Mouse (Mus musculus): ENCODE data around the gene Btnl6. TPM values are rescaled to one million over a fixed set of nuclear protein-coding genes. Genes with fewer than 3 reads are reported as not detected.

The Btnl6 gene
- polyA plus RNA-seq (2015; fragmentation: Nextera tagmentation; extraction: Ambion mirVana) = not detected in 2 replicates

DNA sequence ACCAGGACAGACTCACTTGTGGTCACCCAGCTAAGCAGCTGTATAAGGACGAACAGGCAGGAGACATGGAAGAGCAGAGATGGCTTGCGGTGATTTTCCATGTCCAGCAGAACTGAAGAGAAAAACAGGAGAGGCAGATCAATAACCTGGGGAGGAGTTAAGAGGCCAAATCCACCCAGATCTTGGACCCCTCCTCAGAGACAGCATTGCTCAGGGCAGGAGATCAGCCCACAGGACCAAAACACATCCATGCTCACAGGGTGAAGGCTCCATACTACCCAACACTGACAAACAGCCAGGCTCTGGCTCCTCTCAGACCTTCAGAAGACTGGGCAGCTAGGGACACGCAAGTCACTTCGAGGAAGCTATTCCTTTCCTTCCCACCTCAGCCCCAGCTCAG is at the start of gene Btnl6:
Gene Btnl6, minus strand, starts transcription at position 101 of the 400 bp plus-strand sequence.
- Histone ChIP-seq H3K4me1 (no peaks in the 10 kb centered on the region), H3K9me3 (replicated peaks) (no peaks in the 10 kb centered on the region), H3K36me3 (no peaks in the 10 kb centered on the region), H3K27ac (no peak within 1 kb of the TSS), H3K4me3 (replicated peaks) (no peak within 1 kb of the TSS), H3K27me3 (no peaks in the 10 kb centered on the region), H3K4me2 (no peak within 1 kb of the TSS), H3K9ac (no peak within 1 kb of the TSS)
- 89% methylated on average over 4 of the region's 4 CpGs for WGBS
- no peak for ATAC-seq (replicated peaks; ENCODE audit: low FRiP score)

DNA sequence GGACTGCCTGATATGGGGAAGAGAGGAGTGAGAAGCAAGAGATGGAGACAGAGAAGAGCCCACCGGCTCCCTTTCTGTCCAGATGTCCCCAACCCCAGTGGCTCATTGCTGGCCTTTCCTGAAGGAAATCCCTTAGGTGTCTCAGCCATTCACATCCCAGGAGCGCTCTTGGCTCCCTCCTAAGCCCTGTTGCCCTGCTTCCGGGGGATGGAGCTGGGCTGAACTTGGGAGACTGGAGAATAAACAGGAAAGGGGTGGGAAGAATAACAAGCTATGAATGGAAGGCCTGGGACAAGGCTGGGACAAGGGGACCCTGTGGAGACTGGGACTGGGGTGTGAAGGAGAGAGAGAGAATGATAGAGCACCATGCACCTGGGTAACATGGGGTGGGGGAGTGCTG is 47.6 kb upstream of the Btnl6 start:
- Histone ChIP-seq H3K27me3 (no peaks in the 10 kb centered on the region), H3K36me3 (no peaks in the 10 kb centered on the region), H3K9ac (peak overlapping the region; percentile 18; the same call in 1 of the 2 replicates), H3K27ac (peak overlapping the region; percentile 88), H3K4me1 (peaks cover 27% of the 10 kb centered on the region), H3K4me2 (peak overlapping the region; percentile 49), H3K4me3 (replicated peaks) (peak overlapping the region; percentile 29), H3K9me3 (replicated peaks) (no peaks in the 10 kb centered on the region)
- 30% methylated on average over 3 of the region's 3 CpGs for WGBS
- ATAC-seq (replicated peaks; ENCODE audit: low FRiP score) = peak; percentile 64

- H3K27ac ChIP-seq = peak within 1 kb of the TSS; percentile 88
- ATAC-seq (replicated peaks; ENCODE audit: low FRiP score) = peak; percentile 59
- H3K4me3 ChIP-seq (replicated peaks) = peak within 1 kb of the TSS; percentile 29
- peak within 1 kb of the TSS; percentile 18; the same call in 1 of the 2 replicates for H3K9ac ChIP-seq
- no peaks in the 10 kb centered on the region for H3K9me3 ChIP-seq (replicated peaks)
- H3K27me3 ChIP-seq = no peaks in the 10 kb centered on the region
- H3K4me2 ChIP-seq = peak within 1 kb of the TSS; percentile 49
- peaks cover 27% of the 10 kb centered on the region for H3K4me1 ChIP-seq
- 6% methylated on average over 6 of the region's 6 CpGs for WGBS
- H3K36me3 ChIP-seq = no peaks in the 10 kb centered on the region
Measured at GRCm38 (mm10) chr17:34564003-34564421, 46.9 kb upstream of the Btnl6 start, which contains the start of gene Notch4. Gene Notch4 (plus strand): TSS chr17:34564268.

DNA sequence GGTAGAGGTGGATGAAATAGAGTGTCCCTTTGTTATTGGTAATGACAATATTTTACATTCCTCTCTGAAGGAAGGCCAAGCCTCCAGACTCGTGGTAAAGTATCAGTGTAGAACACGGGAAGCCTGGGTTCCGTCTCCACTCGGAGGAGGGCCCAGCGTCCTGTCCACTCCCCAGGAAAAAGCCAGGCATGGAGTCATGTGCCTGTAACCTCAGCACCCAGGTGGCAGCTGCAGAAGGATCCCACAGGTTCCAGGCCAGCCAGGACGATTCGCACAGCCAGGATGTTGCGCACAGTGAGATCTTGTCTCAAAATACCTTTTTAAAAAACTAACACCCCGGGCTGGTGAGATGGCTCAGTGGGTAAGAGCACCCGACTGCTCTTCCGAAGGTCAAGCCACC is 46.2 kb upstream of the Btnl6 start:
- no peak for ATAC-seq (replicated peaks; ENCODE audit: low FRiP score)
- Histone ChIP-seq H3K9ac (no peak overlapping the region), H3K36me3 (no peaks in the 10 kb centered on the region), H3K4me1 (peaks cover 27% of the 10 kb centered on the region), H3K9me3 (replicated peaks) (no peaks in the 10 kb centered on the region), H3K27ac (no peak overlapping the region), H3K27me3 (no peaks in the 10 kb centered on the region), H3K4me3 (replicated peaks) (no peak overlapping the region), H3K4me2 (no peak overlapping the region)
- 60% methylated on average over 11 of the region's 11 CpGs for WGBS

DNA sequence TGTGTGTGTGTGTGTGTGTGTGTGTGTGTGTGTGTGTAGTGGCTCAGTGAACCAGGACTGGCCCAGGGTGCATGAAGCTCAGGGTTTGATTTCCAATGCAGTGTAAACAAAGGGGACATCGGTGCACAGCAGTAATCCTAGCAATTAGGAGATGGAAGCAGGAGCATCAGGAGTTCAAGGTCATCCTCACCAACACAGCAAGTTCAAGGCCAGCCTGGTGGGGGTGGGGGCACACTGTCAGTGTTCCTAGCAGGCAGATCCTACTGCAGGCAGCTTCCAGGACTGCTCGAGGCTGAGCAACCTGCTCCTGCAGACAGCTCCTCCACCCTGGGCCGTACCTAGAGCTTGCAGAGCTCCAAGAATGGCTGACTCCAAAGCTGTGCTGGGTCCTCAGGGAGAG is 45.4 kb upstream of the Btnl6 start:
- no peaks in the 10 kb centered on the region for H3K9me3 ChIP-seq (replicated peaks)
- no peaks in the 10 kb centered on the region for H3K27me3 ChIP-seq
- H3K36me3 ChIP-seq = no peaks in the 10 kb centered on the region
- H3K9ac ChIP-seq = no peak overlapping the region
- no peak for ATAC-seq (replicated peaks; ENCODE audit: low FRiP score)
- H3K4me3 ChIP-seq (replicated peaks) = no peak overlapping the region
- WGBS = 60% methylated on average over 3 of the region's 3 CpGs
- H3K4me1 ChIP-seq = peaks cover 27% of the 10 kb centered on the region
- H3K4me2 ChIP-seq = no peak overlapping the region
- no peak overlapping the region for H3K27ac ChIP-seq

DNA sequence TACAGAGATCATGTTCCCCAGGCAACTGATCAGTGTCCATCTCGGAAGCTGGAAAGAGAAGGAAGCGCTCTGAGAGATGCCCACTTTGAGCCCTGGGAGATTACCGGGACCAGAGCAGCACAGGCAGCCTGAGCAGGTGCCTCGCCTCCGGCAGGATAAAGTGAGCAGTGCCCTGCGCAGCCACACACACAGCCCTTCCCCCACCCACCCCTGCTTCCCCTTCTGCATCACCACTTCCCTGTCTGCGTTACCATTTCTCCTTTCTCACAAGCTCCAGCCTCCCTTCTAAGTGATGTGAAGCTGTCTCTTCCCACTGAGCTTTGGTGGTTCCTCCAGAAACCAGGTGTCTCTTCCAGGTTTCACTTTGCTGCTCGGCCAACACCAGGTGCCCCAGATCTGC is 44.0 kb upstream of the Btnl6 start:
- no peak overlapping the region for H3K4me3 ChIP-seq (replicated peaks)

GRCm38 (mm10) chr17:34560438-34560837 is 43.3 kb upstream of the Btnl6 start:
- WGBS = 93% methylated on average over 6 of the region's 6 CpGs
- Histone ChIP-seq H3K27ac (no peak overlapping the region), H3K4me1 (peaks cover 22% of the 10 kb centered on the region), H3K9me3 (replicated peaks) (no peaks in the 10 kb centered on the region), H3K36me3 (no peaks in the 10 kb centered on the region), H3K4me2 (0 out of 2 replicates have a peak overlapping the region, but pooled peaks have one; percentile 19), H3K4me3 (replicated peaks) (no peak overlapping the region), H3K27me3 (no peaks in the 10 kb centered on the region), H3K9ac (no peak overlapping the region)
- no peak for ATAC-seq (replicated peaks; ENCODE audit: low FRiP score)

More for the DNA sequence above, 44.0 kb upstream of the Btnl6 start:
- H3K27ac ChIP-seq = peak overlapping the region; percentile 48
- H3K9ac ChIP-seq = no peak overlapping the region
- 0 out of 2 replicates have a peak overlapping the region, but pooled peaks have one; percentile 19 for H3K4me2 ChIP-seq
- no peak for ATAC-seq (replicated peaks; ENCODE audit: low FRiP score)
- H3K4me1 ChIP-seq = peaks cover 23% of the 10 kb centered on the region
- no peaks in the 10 kb centered on the region for H3K27me3 ChIP-seq
- H3K36me3 ChIP-seq = no peaks in the 10 kb centered on the region
- no peaks in the 10 kb centered on the region for H3K9me3 ChIP-seq (replicated peaks)
- 51% methylated on average over 8 of the region's 8 CpGs for WGBS

DNA sequence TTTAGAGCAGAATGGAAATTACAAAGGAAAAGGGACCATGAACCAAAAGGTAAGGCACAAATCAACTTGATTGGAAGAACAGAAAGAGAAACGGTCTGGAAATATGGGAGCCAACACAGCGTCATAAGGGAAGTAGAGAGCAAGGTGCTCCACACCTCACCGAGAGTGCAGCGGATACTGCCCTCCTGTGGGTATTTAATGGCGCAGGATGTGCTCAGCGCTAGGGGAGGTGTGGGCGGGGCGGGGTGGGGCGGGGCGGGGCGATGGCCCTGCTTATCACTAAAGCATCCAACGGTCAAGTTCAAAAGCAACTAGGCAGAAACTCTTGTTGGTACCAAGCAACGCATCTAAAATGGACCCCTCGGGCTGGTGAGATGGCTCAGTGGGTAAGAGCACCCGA is 42.7 kb upstream of the Btnl6 start:
- no peak for ATAC-seq (replicated peaks; ENCODE audit: low FRiP score)
- Histone ChIP-seq H3K9ac (no peak overlapping the region), H3K9me3 (replicated peaks) (no peaks in the 10 kb centered on the region), H3K27ac (no peak overlapping the region), H3K27me3 (no peaks in the 10 kb centered on the region), H3K4me1 (peaks cover 16% of the 10 kb centered on the region), H3K36me3 (no peaks in the 10 kb centered on the region), H3K4me2 (no peak overlapping the region), H3K4me3 (replicated peaks) (no peak overlapping the region)
- 27% methylated on average over 15 of the region's 15 CpGs for WGBS

- WGBS = 87% methylated on average over 7 of the region's 7 CpGs
- ATAC-seq (replicated peaks; ENCODE audit: low FRiP score) = no peak
- no peaks in the 10 kb centered on the region for H3K27me3 ChIP-seq
Measured at GRCm38 (mm10) chr17:34559116-34559515, 42.0 kb upstream of the Btnl6 start.

GRCm38 (mm10) chr17:34557411-34557810 is 40.3 kb upstream of the Btnl6 start:
- Histone ChIP-seq H3K27ac (peak overlapping the region; percentile 30; the same call in 1 of the 2 replicates), H3K36me3 (no peaks in the 10 kb centered on the region), H3K4me2 (no peak overlapping the region), H3K27me3 (no peaks in the 10 kb centered on the region), H3K9ac (no peak overlapping the region), H3K4me1 (peaks cover 4% of the 10 kb centered on the region; the same call in 1 of the 2 replicates), H3K4me3 (replicated peaks) (no peak overlapping the region), H3K9me3 (replicated peaks) (no peaks in the 10 kb centered on the region)
- no peak for ATAC-seq (replicated peaks; ENCODE audit: low FRiP score)
- 38% methylated on average over 11 of the region's 11 CpGs for WGBS

More at GRCm38 (mm10) chr17:34559116-34559515, 42.0 kb upstream of the Btnl6 start:
- Histone ChIP-seq H3K27ac (no peak overlapping the region), H3K9ac (no peak overlapping the region), H3K4me1 (peaks cover 9% of the 10 kb centered on the region), H3K4me2 (no peak overlapping the region), H3K9me3 (replicated peaks) (no peaks in the 10 kb centered on the region), H3K36me3 (no peaks in the 10 kb centered on the region), H3K4me3 (replicated peaks) (no peak overlapping the region)

DNA sequence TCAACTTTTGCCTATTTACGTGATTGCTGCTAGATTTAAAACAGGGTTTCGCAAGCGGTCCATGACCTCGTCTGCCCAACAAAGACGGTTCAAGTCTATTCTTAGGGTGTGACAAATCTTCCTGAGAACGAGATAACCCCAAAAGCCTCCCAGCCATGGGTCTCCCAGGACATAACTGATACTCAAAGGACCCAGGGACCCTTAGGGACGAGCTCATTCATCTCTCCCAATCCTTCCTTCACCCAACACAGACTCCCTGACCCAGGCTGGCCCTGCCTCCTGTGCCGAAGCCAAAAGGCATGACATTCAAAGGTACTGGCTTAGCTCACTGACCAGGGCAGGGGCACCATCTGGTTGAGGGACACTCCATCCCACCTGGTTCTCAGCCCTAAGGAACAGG is 39.3 kb upstream of the Btnl6 start:
- no peaks in the 10 kb centered on the region for H3K36me3 ChIP-seq
- H3K4me3 ChIP-seq (replicated peaks) = no peak overlapping the region
- no peaks in the 10 kb centered on the region for H3K9me3 ChIP-seq (replicated peaks)
- H3K4me2 ChIP-seq = no peak overlapping the region
- 87% methylated on average over 8 of the region's 8 CpGs for WGBS
- H3K4me1 ChIP-seq = peaks cover 4% of the 10 kb centered on the region; the same call in 1 of the 2 replicates
- no peak for ATAC-seq (replicated peaks; ENCODE audit: low FRiP score)
- H3K27me3 ChIP-seq = no peaks in the 10 kb centered on the region
- H3K9ac ChIP-seq = no peak overlapping the region
- no peak overlapping the region for H3K27ac ChIP-seq

- Histone ChIP-seq H3K4me2 (no peak overlapping the region), H3K4me1 (no peaks in the 10 kb centered on the region), H3K9ac (no peak overlapping the region), H3K9me3 (replicated peaks) (no peaks in the 10 kb centered on the region), H3K27me3 (no peaks in the 10 kb centered on the region), H3K4me3 (replicated peaks) (no peak overlapping the region), H3K36me3 (no peaks in the 10 kb centered on the region), H3K27ac (no peak overlapping the region)
- ATAC-seq (replicated peaks; ENCODE audit: low FRiP score) = no peak
- 24% methylated on average over 5 of the region's 5 CpGs for WGBS
Measured at GRCm38 (mm10) chr17:34555483-34555882, 38.3 kb upstream of the Btnl6 start.

- Histone ChIP-seq H3K36me3 (no peaks in the 10 kb centered on the region), H3K27me3 (no peaks in the 10 kb centered on the region), H3K27ac (no peak overlapping the region), H3K9me3 (replicated peaks) (no peaks in the 10 kb centered on the region), H3K9ac (no peak overlapping the region), H3K4me2 (no peak overlapping the region), H3K4me1 (no peaks in the 10 kb centered on the region), H3K4me3 (replicated peaks) (no peak overlapping the region)
- ATAC-seq (replicated peaks; ENCODE audit: low FRiP score) = no peak
- WGBS = 70% methylated on average over 2 of the region's 2 CpGs
Measured at GRCm38 (mm10) chr17:34549843-34550242, 32.7 kb upstream of the Btnl6 start.
